Mouse (Mus musculus): ENCODE data around the gene Htra2. TPM values are rescaled to one million over a fixed set of nuclear protein-coding genes. Genes with fewer than 3 reads are reported as not detected.
A peak's percentile ranks its signal among the peaks of the same experiment; 100 is the strongest.

The Htra2 gene
- total RNA-seq, 2 experiments from 2014 or later: 52.9 to 54.5 TPM

- DNase-seq (ENCODE audit: low spot score in 2 of 2): no peak
- Histone ChIP-seq H3K4me3 (peak overlapping the region; percentile 60), H3K27ac (peak overlapping the region; percentile 68)
- TF ChIP-seq CTCF (conservative IDR thresholded peaks at IDR 0.05): no peak
Observed at GRCm38 (mm10) chr6:83034463-83035055, 20.5 kb downstream of the Htra2 start.

GRCm38 (mm10) chr6:83033249-83034185 is 21.6 kb downstream of the Htra2 start, which contains the start of the genes Dok1 and Loxl3:
Dok1 (minus strand) TSS chr6:83033471.
Loxl3 (plus strand) TSS chr6:83034173.
- DNase-seq (ENCODE audit: low spot score in 2 of 2): peak in 1 of 2 experiments; percentile 48

GRCm38 (mm10) chr6:83032769-83033191 is 22.3 kb downstream of the Htra2 start:
- DNase-seq (ENCODE audit: low spot score in 2 of 2): no peak
- Histone ChIP-seq H3K27ac (peak overlapping the region; percentile 68; the same call in 1 of the 2 replicates), H3K4me3 (peak overlapping the region; percentile 60)
- TF ChIP-seq CTCF (conservative IDR thresholded peaks at IDR 0.05): no peak; the same call in 1 of the 2 replicates

More at GRCm38 (mm10) chr6:83033249-83034185, 21.6 kb downstream of the Htra2 start, which contains the start of the genes Dok1 and Loxl3:
- Histone ChIP-seq H3K4me3 (peak within 1 kb of the TSS; percentile 60), H3K27ac (peak within 1 kb of the TSS; percentile 68)
- no peak for TF ChIP-seq CTCF (conservative IDR thresholded peaks at IDR 0.05)

GRCm38 (mm10) chr6:83031921-83032590 is 23.0 kb downstream of the Htra2 start:
- no peak for TF ChIP-seq CTCF (conservative IDR thresholded peaks at IDR 0.05)
- Histone ChIP-seq H3K27ac (no peak overlapping the region), H3K4me3 (peak overlapping the region; percentile 60)
- DNase-seq (ENCODE audit: low spot score in 2 of 2): no peak

- Histone ChIP-seq H3K27ac (no peak overlapping the region), H3K4me3 (no peak overlapping the region)
- DNase-seq (ENCODE audit: low spot score in 2 of 2): no peak
- TF ChIP-seq CTCF (conservative IDR thresholded peaks at IDR 0.05): no peak
Observed at GRCm38 (mm10) chr6:83031111-83031510, 24.0 kb downstream of the Htra2 start.

GRCm38 (mm10) chr6:83029777-83030176 is 25.3 kb downstream of the Htra2 start:
- no peak for TF ChIP-seq CTCF (conservative IDR thresholded peaks at IDR 0.05)
- H3K27ac ChIP-seq: no peak overlapping the region
- DNase-seq (ENCODE audit: low spot score in 2 of 2): no peak
- H3K4me3 ChIP-seq: no peak overlapping the region

GRCm38 (mm10) chr6:83027706-83028105 is 27.4 kb downstream of the Htra2 start:
- Histone ChIP-seq H3K4me3 (no peak overlapping the region), H3K27ac (no peak overlapping the region)
- TF ChIP-seq CTCF (conservative IDR thresholded peaks at IDR 0.05): no peak
- no peak for DNase-seq (ENCODE audit: low spot score in 2 of 2)

- Histone ChIP-seq H3K27ac (0 out of 2 replicates have a peak overlapping the region, but pooled peaks have one; percentile 4), H3K4me3 (no peak overlapping the region)
- TF ChIP-seq CTCF (conservative IDR thresholded peaks at IDR 0.05): no peak
- no peak for DNase-seq (ENCODE audit: low spot score in 2 of 2)
Observed at GRCm38 (mm10) chr6:83027293-83027692, 27.8 kb downstream of the Htra2 start.

- Histone ChIP-seq H3K27ac (no peak overlapping the region), H3K4me3 (no peak overlapping the region)
- no peak for TF ChIP-seq CTCF (conservative IDR thresholded peaks at IDR 0.05)
- no peak for DNase-seq (ENCODE audit: low spot score in 2 of 2)
Observed at GRCm38 (mm10) chr6:83025221-83025620, 29.9 kb downstream of the Htra2 start.

GRCm38 (mm10) chr6:83024421-83024820 is 30.7 kb downstream of the Htra2 start:
- no peak for TF ChIP-seq CTCF (conservative IDR thresholded peaks at IDR 0.05)
- H3K27ac ChIP-seq: no peak overlapping the region
- DNase-seq (ENCODE audit: low spot score in 2 of 2): no peak
- H3K4me3 ChIP-seq: no peak overlapping the region

GRCm38 (mm10) chr6:83023786-83024185 is 31.3 kb downstream of the Htra2 start:
- TF ChIP-seq CTCF (conservative IDR thresholded peaks at IDR 0.05): no peak
- Histone ChIP-seq H3K27ac (no peak overlapping the region), H3K4me3 (no peak overlapping the region)
- DNase-seq (ENCODE audit: low spot score in 2 of 2): no peak

GRCm38 (mm10) chr6:83023008-83023407 is 32.1 kb downstream of the Htra2 start:
- no peak overlapping the region for H3K27ac ChIP-seq
- no peak overlapping the region for H3K4me3 ChIP-seq
- DNase-seq (ENCODE audit: low spot score in 2 of 2): no peak
- no peak for TF ChIP-seq CTCF (conservative IDR thresholded peaks at IDR 0.05)

All from layer of hippocampus, adult 2 months (tissue).